Mouse (Mus musculus) embryonic fibroblast, embryonic 13.5 days (primary cell): ENCODE measurements around the gene Trip10.

Source experiments
- CTCF ChIP-seq: IDR thresholded peaks from 2 replicates; pipeline ENCODE4 v1.5.1; 2011; ENCODE audit warnings: mild to moderate bottlenecking, control low read depth, low read length, moderate library complexity, borderline replicate concordance; ENCODE audit not compliant: insufficient read depth
- POLR2A ChIP-seq: IDR thresholded peaks from 2 replicates; pipeline ENCODE4 v1.6.1; 2011; ENCODE audit warnings: low read depth, mild to moderate bottlenecking, control low read depth, low read length, moderate library complexity

DNA sequence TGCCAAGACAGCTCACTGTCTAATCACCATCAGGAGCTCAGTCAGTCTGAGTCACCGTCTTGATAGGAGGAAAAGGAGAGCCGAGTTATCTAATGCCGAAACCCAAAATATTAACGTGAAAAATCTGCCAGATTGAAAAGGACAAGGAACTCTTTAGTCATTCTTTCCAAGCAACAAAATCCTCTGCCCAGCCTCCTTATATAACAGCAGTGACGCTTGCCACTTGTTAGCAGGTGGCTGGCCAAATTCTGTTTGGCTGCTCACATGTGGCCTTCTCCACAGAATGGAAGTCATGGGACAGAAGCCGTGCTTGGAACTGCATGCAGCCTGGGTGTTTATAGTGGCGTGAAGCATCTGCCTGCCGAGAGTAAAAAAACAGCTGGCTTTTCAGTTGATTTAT lies 10.5 kb downstream of the Trip10 start:
- TF ChIP-seq POLR2A (no peak), CTCF (no peak)
